Mouse (Mus musculus) CD4-positive, CD25-positive, alpha-beta regulatory T cell, adult 4 months (primary cell): ENCODE measurements around the gene Rnf113a1. TPM values are rescaled to one million over a fixed set of nuclear protein-coding genes. Genes with fewer than 3 reads are reported as not detected.
"Not testable (repeated sequence)": the region's sequence is repeated elsewhere in the genome, so short reads cannot be mapped to it uniquely, and the experiment has no call there.

Source experiments
- ATAC-seq: one replicate; pipeline ENCODE4 v1.8.0; 2017
- polyA plus RNA-seq, 2 experiments: library from polyadenylated mRNA; unstranded; fragments of 100-300 nt; shearing (Covaris generic); gene quantifications; one replicate each; pipeline ENCODE4 v1.2.1; 2017

Gene Rnf113a1
- 10 to 100 TPM; 14.2 to 14.8 TPM for polyA plus RNA-seq

- peak; percentile 87 for ATAC-seq
Observed at GRCm38 (mm10) chrX:37191105-37191743, at the start of gene Rnf113a1, which contains the start of gene Ndufa1. Gene Rnf113a1 (plus strand): TSS chrX:37191245. Gene Ndufa1 (minus strand): TSS chrX:37191163.

DNA sequence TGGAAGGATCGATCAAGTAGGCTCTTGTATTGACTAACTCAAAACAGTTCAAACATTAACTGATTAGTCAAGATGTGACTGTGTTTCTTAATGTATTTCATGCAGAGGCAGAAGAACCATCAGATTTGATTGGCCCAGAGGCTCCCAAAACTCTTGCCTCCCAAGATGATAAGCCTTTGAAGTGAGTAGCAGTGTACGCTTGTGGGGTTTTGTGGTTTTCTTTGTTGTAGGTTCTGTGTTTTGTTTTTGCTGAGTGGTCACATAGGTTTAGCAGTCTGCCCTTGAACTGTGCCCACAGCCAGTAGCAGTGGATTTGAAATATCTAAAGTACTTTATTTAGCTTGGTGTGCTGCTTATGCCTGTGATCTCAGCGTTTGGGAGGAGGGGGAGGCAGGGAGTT lies 49.3 kb upstream of the Rnf113a1 start:
- peak; percentile 62 for ATAC-seq

GRCm38 (mm10) chrX:37144498-37144897 lies 46.5 kb upstream of the Rnf113a1 start:
- ATAC-seq = not testable (repeated sequence)

GRCm38 (mm10) chrX:37144954-37145353 lies 46.1 kb upstream of the Rnf113a1 start:
- peak; percentile 74 for ATAC-seq

GRCm38 (mm10) chrX:37157839-37158238 lies 33.2 kb upstream of the Rnf113a1 start:
- peak; percentile 53 for ATAC-seq

- ATAC-seq = peak; percentile 86
Observed at GRCm38 (mm10) chrX:37161169-37161568, 29.9 kb upstream of the Rnf113a1 start.

DNA sequence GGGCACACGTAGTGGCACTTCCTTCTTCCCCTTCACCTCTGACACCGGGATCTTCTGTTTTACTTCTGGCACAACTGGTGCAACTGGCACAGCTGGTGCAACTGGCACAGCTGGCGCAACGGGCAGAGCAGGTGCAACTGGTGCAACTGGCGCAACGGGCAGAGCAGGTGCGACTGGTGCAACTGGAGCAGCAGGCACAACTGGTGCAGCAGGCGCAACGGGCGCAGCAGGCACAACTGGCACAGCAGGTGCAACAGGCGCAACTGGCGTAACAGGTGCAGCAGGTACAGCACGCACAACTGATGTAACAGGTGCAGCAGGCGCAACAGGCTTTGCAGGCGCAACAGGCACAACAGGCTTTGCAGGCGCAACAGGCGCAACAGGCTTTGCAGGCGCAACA lies 27.9 kb upstream of the Rnf113a1 start:
- no peak for ATAC-seq

DNA sequence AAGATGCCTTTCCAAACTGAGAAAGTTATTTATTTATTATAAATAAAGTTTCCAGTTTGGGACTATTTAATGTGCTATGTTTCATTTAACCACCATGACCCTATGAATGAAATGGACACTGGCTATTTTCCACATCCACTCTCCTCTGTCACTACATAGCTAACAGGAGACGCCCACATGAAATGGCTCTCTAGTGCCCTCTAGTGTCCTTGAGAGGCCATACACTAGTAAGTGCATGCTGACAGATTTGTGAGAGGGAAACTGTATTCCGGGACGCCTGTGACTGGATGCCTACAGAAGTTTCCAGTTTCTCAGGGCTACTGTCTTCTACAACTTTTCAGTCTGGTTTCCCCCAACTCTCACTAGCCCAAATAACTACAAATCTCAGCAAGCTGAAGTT lies 24.0 kb upstream of the Rnf113a1 start:
- ATAC-seq = peak; percentile 93

DNA sequence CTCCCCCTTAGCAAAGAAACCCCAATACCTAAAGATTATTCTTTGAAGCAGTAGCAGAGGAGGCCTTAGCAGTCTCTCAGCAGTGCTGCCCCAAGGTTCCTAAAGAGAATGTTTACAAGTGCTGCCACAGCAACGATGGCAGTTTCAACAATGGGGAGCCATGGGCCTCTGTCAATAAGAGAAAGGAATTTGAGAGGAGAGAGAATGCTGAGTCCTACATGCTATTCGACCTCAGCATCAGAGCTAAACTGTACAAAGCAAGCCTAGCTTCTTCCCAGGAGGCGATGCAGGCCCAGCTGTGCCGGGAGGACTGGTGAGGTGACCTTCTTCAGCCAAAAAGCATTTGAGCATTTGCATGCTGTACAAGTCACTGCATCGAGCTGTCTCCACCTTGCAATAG lies 22.3 kb upstream of the Rnf113a1 start, which contains the start of gene Akap14:
Gene Akap14, minus strand, starts transcription at position 101 of the 400 bp plus-strand sequence.
- ATAC-seq = no peak

GRCm38 (mm10) chrX:37184401-37184800 lies 6.6 kb upstream of the Rnf113a1 start:
- not testable (repeated sequence) for ATAC-seq

DNA sequence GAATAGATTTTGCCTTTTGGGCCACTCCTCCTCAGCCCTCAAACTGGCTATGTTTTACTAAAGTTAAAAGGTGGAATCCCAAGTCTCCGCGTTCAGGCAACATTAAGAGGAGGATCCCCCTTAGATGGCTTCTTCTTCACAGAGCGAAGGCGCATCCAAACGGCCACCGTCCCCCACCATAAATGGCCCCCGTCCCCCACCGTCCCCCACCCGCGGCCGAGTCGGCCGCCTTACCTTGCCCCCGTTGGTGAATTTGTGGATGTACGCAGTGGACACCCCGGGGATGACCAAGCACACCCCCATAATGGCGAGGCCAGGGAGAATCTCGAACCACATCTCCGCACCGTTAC lies 315 bp upstream of the Rnf113a1 start:
- ATAC-seq = no peak

GRCm38 (mm10) chrX:37191744-37192379 lies 817 bp downstream of the Rnf113a1 start:
- ATAC-seq = peak; percentile 7

DNA sequence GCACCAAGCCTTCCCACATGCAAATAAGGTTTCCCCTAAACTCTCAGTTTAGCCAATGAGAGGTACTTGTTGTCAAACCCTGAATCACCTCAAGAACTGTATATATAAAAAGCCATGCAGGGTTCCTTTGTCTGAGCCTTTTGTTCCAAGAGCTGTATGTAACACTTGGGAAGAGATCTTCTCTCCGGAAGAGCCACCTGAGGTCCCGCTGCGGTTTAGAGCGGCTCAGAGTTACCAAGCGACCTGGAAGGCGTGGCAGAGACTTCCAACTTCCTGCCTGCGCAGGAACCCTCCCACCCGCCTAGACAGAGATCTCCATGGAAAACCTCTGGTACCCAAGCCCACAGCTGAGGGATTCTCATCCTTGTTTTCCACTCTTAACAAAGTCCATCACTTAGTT lies 7.6 kb downstream of the Rnf113a1 start:
- no peak for ATAC-seq

DNA sequence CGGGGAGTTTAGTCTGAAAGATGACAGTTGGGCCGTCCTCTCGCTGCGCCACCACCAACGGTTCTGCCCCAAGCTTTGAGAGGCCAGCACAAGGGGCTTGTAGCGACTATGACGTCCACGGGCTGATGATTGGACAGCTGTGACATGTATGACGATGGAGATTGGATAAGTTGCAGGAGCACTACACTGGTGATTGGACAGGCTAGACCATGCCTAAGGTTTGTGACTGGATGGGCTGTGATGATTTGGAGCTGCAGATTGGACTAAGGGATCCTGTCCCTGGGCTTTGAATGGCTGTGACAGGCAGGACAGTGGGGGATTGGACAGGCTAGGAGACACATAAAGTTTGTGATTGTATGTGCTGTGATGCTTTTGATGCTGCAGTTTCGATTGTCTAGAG lies 19.9 kb downstream of the Rnf113a1 start, which contains the start of gene Gm9:
Gene Gm9, minus strand, starts transcription at position 101 of the 400 bp plus-strand sequence.
- ATAC-seq = no peak

DNA sequence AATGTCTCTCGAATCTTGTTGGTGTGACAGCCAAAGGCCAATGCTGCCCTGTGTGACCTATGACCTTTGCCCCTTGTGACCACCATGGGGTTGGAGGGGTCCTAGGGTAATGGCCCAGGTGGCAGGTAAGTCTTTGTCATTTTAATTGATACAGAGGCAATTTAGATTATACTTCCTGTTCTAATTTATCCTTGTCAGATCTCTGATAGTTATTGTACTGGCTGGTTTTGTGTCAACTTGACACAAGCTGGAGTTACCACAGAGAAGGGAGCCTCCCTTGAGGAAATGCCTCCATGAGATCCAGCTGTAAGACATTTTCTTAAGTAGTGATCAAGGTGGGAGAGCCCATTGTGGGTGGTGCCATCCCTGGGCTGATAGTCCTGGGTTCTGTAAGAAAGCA lies 31.1 kb downstream of the Rnf113a1 start, which contains the start of gene Rhox1:
Gene Rhox1, minus strand, starts transcription at position 101 of the 400 bp plus-strand sequence.
- ATAC-seq = not testable (repeated sequence)

Other genes starting within 250 kb of the Rnf113a1 start
- 100 to 1,000 TPM; 150 to 159 TPM for gene Sept6, start 199.5 kb upstream of the Rnf113a1 start, polyA plus RNA-seq
- gene Sowahd, start 142.4 kb upstream of the Rnf113a1 start, polyA plus RNA-seq = not detected
- gene Rpl39, start 105.8 kb upstream of the Rnf113a1 start, polyA plus RNA-seq = 1,000 to 10,000 TPM in 1 of 2 experiments, 100 to 1,000 TPM in 1; 487 to 1,066 TPM
- gene Upf3b, start 80.9 kb upstream of the Rnf113a1 start, polyA plus RNA-seq = 10 to 100 TPM; 34.4 to 38.5 TPM
- 10 to 100 TPM; 23.9 to 29.3 TPM for gene Nkap, start 64.5 kb upstream of the Rnf113a1 start, polyA plus RNA-seq
- gene Akap14, start 22.4 kb upstream of the Rnf113a1 start, polyA plus RNA-seq = under 1 TPM in 1 of 2 experiments, not detected in 1; 0.30 TPM
- 100 to 1,000 TPM; 210 to 310 TPM for gene Ndufa1, start 82 bp upstream of the Rnf113a1 start, polyA plus RNA-seq
- not detected for gene Gm9, start 19.8 kb downstream of the Rnf113a1 start, polyA plus RNA-seq
- gene Rhox1, start 31.0 kb downstream of the Rnf113a1 start, polyA plus RNA-seq = under 1 TPM in 1 of 2 experiments, not detected in 1; 0.38 TPM
- not detected for gene Rhox2a, start 53.7 kb downstream of the Rnf113a1 start, polyA plus RNA-seq
- gene Rhox3a, start 58.7 kb downstream of the Rnf113a1 start, polyA plus RNA-seq = not detected
- gene Rhox4a, start 74.1 kb downstream of the Rnf113a1 start, polyA plus RNA-seq = under 1 TPM in 1 of 2 experiments, not detected in 1; 0.33 TPM
- gene Rhox3a2, start 188.8 kb downstream of the Rnf113a1 start, polyA plus RNA-seq = not detected
- gene Rhox4a2, start 199.6 kb downstream of the Rnf113a1 start, polyA plus RNA-seq = under 1 TPM in 1 of 2 experiments, not detected in 1; 0.77 TPM
- not detected for gene Rhox2b, start 220.8 kb downstream of the Rnf113a1 start, polyA plus RNA-seq
- not detected for gene Rhox4b, start 241.2 kb downstream of the Rnf113a1 start, polyA plus RNA-seq